Mouse (Mus musculus) forebrain, embryonic 13.5 days (tissue): ENCODE results near the gene Plb1. TPM values are rescaled to one million over a fixed set of nuclear protein-coding genes. Genes with fewer than 3 reads are reported as not detected.

Experiments
- ATAC-seq: fragments of 200-750 bp; cut with Nextera tagmentation; 2 replicates; pipeline ENCODE4 v1.8.0; 2017
- H3K27ac ChIP-seq: fragments of 300-500 bp; sonication (generic); 2 replicates; pipeline ENCODE4 v1.5.1; 2015; ENCODE audit warnings: inconsistent platforms, mild to moderate bottlenecking, moderate library complexity
- H3K27me3 ChIP-seq: fragments of 300-500 bp; sonication (generic); 2 replicates; pipeline ENCODE4 v1.6.1; 2015; ENCODE audit warnings: mild to moderate bottlenecking, inconsistent platforms
- H3K36me3 ChIP-seq: fragments of 300-500 bp; sonication (generic); 2 replicates; pipeline ENCODE4 v1.6.1; 2015; ENCODE audit warnings: mild to moderate bottlenecking, inconsistent platforms; ENCODE audit not compliant: poor library complexity, severe bottlenecking
- H3K4me1 ChIP-seq: fragments of 300-500 bp; sonication (generic); 2 replicates; pipeline ENCODE4 v1.6.1; 2015; ENCODE audit warnings: inconsistent platforms
- H3K4me2 ChIP-seq: fragments of 300-500 bp; sonication (generic); 2 replicates; pipeline ENCODE4 v1.6.1; 2015; ENCODE audit warnings: inconsistent platforms, mild to moderate bottlenecking, moderate library complexity
- H3K4me3 ChIP-seq: fragments of 300-500 bp; sonication (generic); 2 replicates; pipeline ENCODE4 v1.5.1; 2015; ENCODE audit warnings: mild to moderate bottlenecking, inconsistent platforms
- H3K9ac ChIP-seq: fragments of 300-500 bp; sonication (generic); 2 replicates; pipeline ENCODE4 v1.6.1; 2015; ENCODE audit warnings: mild to moderate bottlenecking, inconsistent platforms
- H3K9me3 ChIP-seq: fragments of 300-500 bp; sonication (generic); replicated peaks from 2 replicates; pipeline ENCODE4 v1.6.1; 2016; ENCODE audit warnings: inconsistent platforms
- WGBS: fragments of 180-500 bp; shearing (Covaris S2); methylation state at CpG from one replicate; pipeline ENCODE4 v1.1.7; 2015; 5-methylcytosine and 5-hydroxymethylcytosine counted together
- polyA plus RNA-seq: library from polyadenylated mRNA; unstranded; fragments of >200 nt; fragmentation: Nextera tagmentation; extraction: Ambion mirVana; gene quantifications from 2 replicates; pipeline ENCODE4 v1.2.1, GENCODE M21; 2015

Gene Plb1
- polyA plus RNA-seq, 1 experiment from 2014 or later = not detected

DNA sequence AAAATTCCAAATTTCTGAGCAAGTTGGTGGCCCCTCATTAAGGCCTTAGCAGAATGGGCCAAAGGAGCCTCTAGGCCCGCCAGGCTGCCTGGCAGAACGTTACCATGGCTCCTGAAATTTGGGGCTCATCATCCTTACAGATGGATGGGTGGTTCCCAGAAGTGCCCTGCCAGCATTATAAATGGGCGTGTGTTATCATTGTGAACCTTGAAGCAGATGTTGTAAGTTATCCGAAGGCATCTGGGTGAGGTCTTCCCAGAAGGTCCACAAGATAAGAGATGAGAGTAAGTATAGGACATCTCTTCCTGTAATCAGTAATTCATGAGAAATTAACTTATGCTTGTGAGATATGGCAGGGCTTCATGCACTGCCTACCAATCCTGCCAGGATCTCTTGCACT, 30.0 kb downstream of the Plb1 start:
- Histone ChIP-seq H3K36me3 (no peaks in the 10 kb centered on the region), H3K4me3 (no peak overlapping the region), H3K4me1 (no peaks in the 10 kb centered on the region), H3K9ac (no peak overlapping the region), H3K9me3 (no peaks in the 10 kb centered on the region), H3K4me2 (no peak overlapping the region), H3K27me3 (no peaks in the 10 kb centered on the region), H3K27ac (no peak overlapping the region)
- WGBS = 90% methylated on average over 4 of the region's 4 CpGs
- ATAC-seq = no peak

DNA sequence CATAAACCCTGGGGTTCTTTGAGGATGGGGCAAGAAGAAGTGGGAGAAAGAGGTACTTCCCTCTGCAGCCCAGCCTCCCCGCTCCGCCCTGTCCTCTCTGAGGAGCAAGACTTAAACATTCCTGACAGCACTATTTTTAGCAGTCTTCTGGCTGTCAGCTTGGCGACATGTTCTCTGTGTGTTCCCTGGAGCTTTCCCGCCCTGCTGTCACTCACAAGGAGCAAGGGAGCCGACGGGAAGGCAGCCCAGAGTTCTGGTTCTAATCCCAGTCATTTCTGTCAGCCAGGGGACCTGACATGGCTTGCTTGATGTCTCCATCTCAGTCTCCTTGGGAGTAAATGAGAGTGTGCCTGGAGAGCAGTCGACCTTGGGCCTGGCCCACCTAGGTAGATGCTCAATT, 40.0 kb downstream of the Plb1 start:
- ATAC-seq = no peak; the same call in 1 of the 2 replicates
- Histone ChIP-seq H3K4me3 (no peak overlapping the region), H3K4me1 (peaks cover 1% of the 10 kb centered on the region; the same call in 1 of the 2 replicates), H3K36me3 (no peaks in the 10 kb centered on the region), H3K4me2 (no peak overlapping the region), H3K27me3 (no peaks in the 10 kb centered on the region), H3K9me3 (no peaks in the 10 kb centered on the region; the same call in 1 of the 2 replicates), H3K27ac (no peak overlapping the region), H3K9ac (no peak overlapping the region)
- WGBS = 49% methylated on average over 7 of the region's 7 CpGs

DNA sequence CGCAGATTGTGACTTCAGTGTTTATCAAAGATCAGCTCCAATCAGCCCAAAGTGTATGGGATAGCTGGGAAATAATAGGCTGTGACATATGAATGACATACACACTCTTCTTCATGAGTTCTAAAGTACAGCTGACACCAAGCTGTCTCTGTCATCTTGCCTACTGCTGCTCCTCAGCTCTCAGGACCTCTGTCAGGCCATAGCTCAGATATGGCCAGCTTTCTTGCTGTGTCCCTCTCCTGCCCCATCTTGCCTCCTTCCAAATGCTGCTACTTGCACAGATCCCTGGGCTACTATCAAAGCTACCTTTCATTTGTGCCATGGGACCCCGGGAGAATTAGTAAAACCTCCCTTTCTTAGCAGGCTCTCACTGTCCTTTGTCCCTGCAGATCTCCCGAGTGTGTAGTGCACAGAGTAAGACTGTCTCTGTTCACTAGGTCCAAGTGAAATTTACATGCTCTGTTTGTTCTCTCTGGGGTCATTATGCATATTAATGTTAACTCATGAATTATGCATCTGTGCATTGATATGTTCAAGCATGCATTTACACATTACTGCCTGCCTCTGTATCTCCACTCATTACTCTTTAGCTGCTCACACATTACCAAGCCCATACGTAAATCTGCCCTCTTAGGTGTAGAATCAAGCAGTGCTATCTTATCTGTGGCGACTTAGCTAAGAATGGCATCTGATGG, 45.6 kb downstream of the Plb1 start:
- Histone ChIP-seq H3K4me1 (peaks cover 26% of the 10 kb centered on the region), H3K4me2 (no peak overlapping the region), H3K27me3 (no peaks in the 10 kb centered on the region), H3K9me3 (no peaks in the 10 kb centered on the region; the same call in 1 of the 2 replicates), H3K27ac (peak overlapping the region; percentile 85), H3K36me3 (no peaks in the 10 kb centered on the region), H3K4me3 (no peak overlapping the region), H3K9ac (peak overlapping the region; percentile 26; the same call in 1 of the 2 replicates)
- WGBS = 40% methylated on average over 5 of the region's 5 CpGs
- peak; percentile 87 for ATAC-seq

GRCm38 (mm10) chr5:32280066-32280465, 47.6 kb downstream of the Plb1 start:
- Histone ChIP-seq H3K4me3 (no peak overlapping the region), H3K36me3 (no peaks in the 10 kb centered on the region), H3K27ac (no peak overlapping the region), H3K9me3 (no peaks in the 10 kb centered on the region; the same call in 1 of the 2 replicates), H3K4me2 (no peak overlapping the region), H3K9ac (no peak overlapping the region), H3K27me3 (no peaks in the 10 kb centered on the region), H3K4me1 (peaks cover 26% of the 10 kb centered on the region)
- 69% methylated on average over 3 of the region's 3 CpGs for WGBS
- no peak for ATAC-seq

GRCm38 (mm10) chr5:32282345-32282744, 49.8 kb downstream of the Plb1 start:
- Histone ChIP-seq H3K27me3 (no peaks in the 10 kb centered on the region), H3K36me3 (no peaks in the 10 kb centered on the region), H3K9ac (no peak overlapping the region), H3K4me1 (peaks cover 26% of the 10 kb centered on the region), H3K27ac (no peak overlapping the region), H3K9me3 (no peaks in the 10 kb centered on the region), H3K4me2 (no peak overlapping the region), H3K4me3 (no peak overlapping the region)
- 65% methylated on average over 4 of the region's 4 CpGs for WGBS
- no peak for ATAC-seq

DNA sequence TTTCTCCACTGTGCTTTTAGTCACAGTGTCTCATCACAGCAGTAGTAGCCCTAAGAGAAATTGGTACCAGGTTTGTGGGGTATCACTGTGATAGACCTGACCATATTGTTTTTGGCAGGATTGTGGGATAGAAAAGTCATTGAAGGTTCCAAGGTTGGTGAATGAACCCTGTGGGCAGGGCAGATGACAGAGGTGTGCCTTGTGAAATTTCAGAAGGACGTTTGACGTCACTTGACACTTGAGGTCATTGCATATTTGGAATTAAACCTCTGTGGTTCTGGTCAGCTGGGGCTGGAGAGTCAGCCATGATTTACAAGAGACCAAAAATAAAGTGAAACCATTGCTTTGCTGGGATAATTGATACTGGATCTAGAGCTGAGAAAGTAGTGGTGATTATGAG, 50.9 kb downstream of the Plb1 start:
- Histone ChIP-seq H3K36me3 (no peaks in the 10 kb centered on the region), H3K9me3 (no peaks in the 10 kb centered on the region), H3K4me2 (no peak overlapping the region), H3K4me3 (no peak overlapping the region), H3K4me1 (peaks cover 23% of the 10 kb centered on the region), H3K9ac (no peak overlapping the region), H3K27ac (no peak overlapping the region), H3K27me3 (no peaks in the 10 kb centered on the region)
- 95% methylated on average over 2 of the region's 2 CpGs for WGBS
- ATAC-seq = no peak

- H3K27ac ChIP-seq = no peak overlapping the region
- H3K9me3 ChIP-seq = no peaks in the 10 kb centered on the region
- H3K4me3 ChIP-seq = no peak overlapping the region
- ATAC-seq = no peak
- H3K27me3 ChIP-seq = no peaks in the 10 kb centered on the region
- H3K4me2 ChIP-seq = no peak overlapping the region
- peaks cover 8% of the 10 kb centered on the region for H3K4me1 ChIP-seq
- no peaks in the 10 kb centered on the region for H3K36me3 ChIP-seq
- H3K9ac ChIP-seq = no peak overlapping the region
- WGBS = 83% methylated on average over 4 of the region's 4 CpGs
Observed at GRCm38 (mm10) chr5:32286315-32286714, 53.8 kb downstream of the Plb1 start.

- H3K4me1 ChIP-seq = peaks cover 8% of the 10 kb centered on the region
- no peaks in the 10 kb centered on the region for H3K27me3 ChIP-seq
- no peaks in the 10 kb centered on the region for H3K36me3 ChIP-seq
- no peak overlapping the region for H3K9ac ChIP-seq
- no peaks in the 10 kb centered on the region for H3K9me3 ChIP-seq
- no peak overlapping the region for H3K27ac ChIP-seq
- no peak for ATAC-seq
- no peak overlapping the region for H3K4me2 ChIP-seq
- H3K4me3 ChIP-seq = no peak overlapping the region
Observed at GRCm38 (mm10) chr5:32288021-32288420, 55.5 kb downstream of the Plb1 start.

DNA sequence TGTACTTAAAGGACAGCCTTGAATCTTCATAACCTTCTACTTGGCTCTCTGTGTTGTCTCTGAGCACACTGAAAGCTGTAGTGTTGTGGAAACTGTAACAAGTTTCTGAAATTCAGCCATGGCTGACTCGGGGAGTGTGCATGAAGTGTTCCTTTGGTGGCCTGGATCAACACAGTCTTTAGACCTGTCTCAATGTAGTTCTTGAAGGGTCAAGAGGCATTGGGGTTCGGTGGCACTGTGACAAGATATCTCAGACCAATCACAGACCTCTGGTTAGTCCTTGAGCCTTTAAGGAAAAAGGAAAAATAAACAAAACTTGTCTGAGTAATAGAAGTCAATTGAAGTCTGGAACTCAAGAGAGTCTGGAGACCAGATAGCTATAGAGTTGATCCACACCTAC, 58.8 kb downstream of the Plb1 start:
- no peak for ATAC-seq
- no peak overlapping the region for H3K9ac ChIP-seq
- H3K27me3 ChIP-seq = no peaks in the 10 kb centered on the region
- 92% methylated on average over 2 of the region's 2 CpGs for WGBS
- no peaks in the 10 kb centered on the region for H3K9me3 ChIP-seq
- H3K4me1 ChIP-seq = peaks cover 8% of the 10 kb centered on the region
- no peak overlapping the region for H3K4me2 ChIP-seq
- no peaks in the 10 kb centered on the region for H3K36me3 ChIP-seq
- no peak overlapping the region for H3K27ac ChIP-seq
- H3K4me3 ChIP-seq = no peak overlapping the region

DNA sequence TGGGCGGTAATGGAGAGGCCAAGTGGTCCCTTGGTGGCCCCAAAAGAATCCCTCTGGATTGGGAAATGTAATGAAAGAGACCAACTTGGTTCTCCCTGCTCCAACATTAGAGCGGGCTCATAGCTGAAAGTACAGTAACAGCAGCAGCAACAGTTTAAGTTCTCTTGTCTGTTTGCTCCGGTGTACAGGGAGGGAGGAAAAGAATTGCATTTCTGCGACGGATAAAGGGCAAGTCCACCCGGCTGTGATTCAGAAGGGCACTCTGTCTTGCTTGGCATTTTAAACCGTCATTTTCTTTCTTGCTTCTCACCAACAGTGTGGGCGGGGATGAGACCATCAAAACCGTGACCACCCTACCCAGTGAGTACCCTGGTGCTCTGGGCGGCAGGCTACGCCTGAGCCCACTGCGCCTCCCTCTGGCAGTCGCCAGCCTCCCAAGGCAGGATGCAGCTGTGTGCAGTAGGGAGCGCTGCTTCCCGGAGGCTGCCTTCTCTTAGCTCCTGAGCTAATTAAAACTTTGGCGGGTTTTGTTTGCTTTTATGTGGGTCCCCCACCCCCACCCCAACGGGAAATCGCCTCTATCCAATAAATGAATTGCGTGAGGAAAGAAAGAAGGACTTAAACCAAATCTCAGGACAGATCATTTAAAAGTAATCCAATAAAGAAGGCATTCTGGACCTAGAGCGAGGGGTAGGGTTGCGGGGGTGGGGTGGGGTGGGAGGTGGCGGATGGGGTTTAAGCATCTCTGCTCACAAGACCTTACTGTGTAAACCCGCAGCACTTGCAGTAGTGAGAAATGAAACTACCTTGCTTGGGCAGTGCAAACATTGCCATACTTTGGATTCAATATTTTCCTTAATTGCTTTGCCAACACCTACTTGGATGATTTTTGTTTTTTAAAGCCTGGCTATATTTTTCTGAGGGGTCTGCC, 70.7 kb downstream of the Plb1 start:
- Histone ChIP-seq H3K36me3 (no peaks in the 10 kb centered on the region), H3K4me1 (peaks cover 11% of the 10 kb centered on the region), H3K4me3 (peak overlapping the region; percentile 25), H3K9ac (peak overlapping the region; percentile 45), H3K27ac (no peak overlapping the region), H3K4me2 (peak overlapping the region; percentile 55), H3K27me3 (no peaks in the 10 kb centered on the region), H3K9me3 (no peaks in the 10 kb centered on the region)
- peak; percentile 96 for ATAC-seq
- WGBS = 9% methylated on average over 23 of the region's 23 CpGs

GRCm38 (mm10) chr5:32307106-32307505, 74.6 kb downstream of the Plb1 start:
- H3K4me1 ChIP-seq = peaks cover 11% of the 10 kb centered on the region
- no peak for ATAC-seq
- no peaks in the 10 kb centered on the region for H3K9me3 ChIP-seq
- H3K27me3 ChIP-seq = no peaks in the 10 kb centered on the region
- H3K27ac ChIP-seq = no peak overlapping the region
- H3K4me3 ChIP-seq = no peak overlapping the region
- H3K36me3 ChIP-seq = no peaks in the 10 kb centered on the region
- H3K9ac ChIP-seq = no peak overlapping the region
- no peak overlapping the region for H3K4me2 ChIP-seq
- 85% methylated on average over 2 of the region's 2 CpGs for WGBS

GRCm38 (mm10) chr5:32308647-32309046, 76.1 kb downstream of the Plb1 start:
- Histone ChIP-seq H3K9ac (no peak overlapping the region), H3K9me3 (no peaks in the 10 kb centered on the region), H3K4me1 (0 out of 2 replicates have a peak, but pooled peaks cover under 1% of the 10 kb centered on the region), H3K27me3 (no peaks in the 10 kb centered on the region), H3K27ac (no peak overlapping the region), H3K36me3 (no peaks in the 10 kb centered on the region), H3K4me2 (no peak overlapping the region), H3K4me3 (no peak overlapping the region)
- no peak for ATAC-seq
- WGBS = 96% methylated on average over 4 of the region's 4 CpGs
